In the genomic region with DNA sequence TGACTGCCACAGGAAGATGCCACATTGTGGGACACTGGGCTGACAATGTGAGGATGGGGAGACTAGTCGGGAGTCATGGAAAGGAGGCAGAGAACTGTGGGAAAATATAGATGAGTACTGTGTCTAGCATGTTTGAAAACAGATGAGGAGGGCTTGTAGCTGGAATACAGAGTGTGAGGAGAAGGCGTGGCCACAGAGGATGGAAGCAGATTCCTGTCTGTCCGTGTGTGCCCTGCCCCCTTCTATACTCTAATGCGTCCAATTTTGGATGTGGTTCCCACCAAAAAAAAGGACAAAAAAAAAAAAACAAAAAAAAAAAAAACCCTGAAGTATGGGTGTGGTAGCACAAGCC, we compare ENCODE assay signal across 8 mouse cellular contexts. TPM values are rescaled to one million over a fixed set of nuclear protein-coding genes. Genes with fewer than 3 reads are reported as not detected.
DNase-seq lines count a peak whose midpoint lies in the region; ATAC-seq and TF ChIP-seq lines count a peak whose summit lies in the region.

No protein-coding gene starts in this region.

- peak overlapping the region; percentile 75 for H3K4me2 ChIP-seq in embryonic facial prominence, embryonic 14.5 days (ENCODE audit: low read depth, low read length)
- H3K4me2 ChIP-seq in intestine, embryonic 16.5 days (ENCODE audit: low read depth, low read length): peak overlapping the region; percentile 71
- H3K4me2 ChIP-seq in neural tube, embryonic 13.5 days: peak overlapping the region; percentile 68

- no peak for DNase-seq in layer of hippocampus, adult 2 months (ENCODE audit: low spot score in 2 of 2)
- DNase-seq in layer of hippocampus, adult 11-12 months (ENCODE audit: low spot score): no peak
- DNase-seq in embryonic facial prominence, embryonic 14.5 days (ENCODE audit: low spot score): no peak
- no peak for DNase-seq in layer of hippocampus, adult 18-20 months (ENCODE audit: low spot score in 2 of 2)
- no peak for DNase-seq in MN1 (ENCODE audit: low spot score)
- DNase-seq in gastrocnemius, postnatal 4 days (ENCODE audit: low spot score in 2 of 2): no peak

- peaks cover 14% of the 10 kb centered on the region for H3K4me1 ChIP-seq in embryonic facial prominence, embryonic 14.5 days (ENCODE audit: control insufficient read depth, insufficient read depth, low read length)
- H3K4me1 ChIP-seq in intestine, embryonic 16.5 days (ENCODE audit: control insufficient read depth, insufficient read depth, low read length): peaks cover 25% of the 10 kb centered on the region
- peaks cover 31% of the 10 kb centered on the region for H3K4me1 ChIP-seq in neural tube, embryonic 13.5 days (replicated peaks)

- H3K27ac ChIP-seq in layer of hippocampus, adult 2 months: peak overlapping the region; percentile 73
- no peak overlapping the region; the same call in 1 of the 2 replicates for H3K27ac ChIP-seq in embryonic facial prominence, embryonic 14.5 days (replicated peaks; ENCODE audit: low read depth, low read length)
- peak overlapping the region; percentile 66 for H3K27ac ChIP-seq in intestine, embryonic 16.5 days (ENCODE audit: low read length)
- H3K27ac ChIP-seq in neural tube, embryonic 13.5 days (replicated peaks): peak overlapping the region; percentile 80

- WGBS in embryonic facial prominence, embryonic 14.5 days: 48% methylated on average over 4 of the region's 4 CpGs
- WGBS in intestine, embryonic 16.5 days: 48% methylated on average over 4 of the region's 4 CpGs
- WGBS in neural tube, embryonic 13.5 days: 61% methylated on average over 4 of the region's 4 CpGs

- no peaks in the 10 kb centered on the region for H3K9me3 ChIP-seq in embryonic facial prominence, embryonic 14.5 days (ENCODE audit: control insufficient read depth, low read length)
- H3K9me3 ChIP-seq in intestine, embryonic 16.5 days (ENCODE audit: control insufficient read depth, low read length): no peaks in the 10 kb centered on the region
- no peaks in the 10 kb centered on the region for H3K9me3 ChIP-seq in neural tube, embryonic 13.5 days

- H3K36me3 ChIP-seq in embryonic facial prominence, embryonic 14.5 days (ENCODE audit: control insufficient read depth, insufficient read depth, low read length): no peaks in the 10 kb centered on the region
- H3K36me3 ChIP-seq in intestine, embryonic 16.5 days (ENCODE audit: control insufficient read depth, insufficient read depth, low read length): no peaks in the 10 kb centered on the region
- H3K36me3 ChIP-seq in neural tube, embryonic 13.5 days: no peaks in the 10 kb centered on the region

- ATAC-seq in embryonic facial prominence, embryonic 14.5 days (ENCODE audit: low read depth): no peak
- no peak for ATAC-seq in intestine, embryonic 16.5 days
- ATAC-seq in neural tube, embryonic 13.5 days (ENCODE audit: low read depth): peak; percentile 36; the same call in 1 of the 2 replicates

- H3K27me3 ChIP-seq in embryonic facial prominence, embryonic 14.5 days (replicated peaks; ENCODE audit: control insufficient read depth, insufficient read depth, low read length): no peaks in the 10 kb centered on the region
- H3K27me3 ChIP-seq in intestine, embryonic 16.5 days (replicated peaks; ENCODE audit: control insufficient read depth, insufficient read depth, low read length): no peaks in the 10 kb centered on the region
- peaks cover 3% of the 10 kb centered on the region; the same call in 1 of the 2 replicates for H3K27me3 ChIP-seq in neural tube, embryonic 13.5 days

- H3K4me3 ChIP-seq in layer of hippocampus, adult 2 months: peak overlapping the region; percentile 53
- H3K4me3 ChIP-seq in embryonic facial prominence, embryonic 14.5 days (ENCODE audit: low read depth, low read length): peak overlapping the region; percentile 37
- peak overlapping the region; percentile 38 for H3K4me3 ChIP-seq in intestine, embryonic 16.5 days (ENCODE audit: low read length)
- peak overlapping the region; percentile 37 for H3K4me3 ChIP-seq in neural tube, embryonic 13.5 days

- peak overlapping the region; percentile 51; the same call in 1 of the 2 replicates for H3K9ac ChIP-seq in embryonic facial prominence, embryonic 14.5 days (ENCODE audit: low read depth, low read length)
- peak overlapping the region; percentile 32; the same call in 1 of the 2 replicates for H3K9ac ChIP-seq in intestine, embryonic 16.5 days (ENCODE audit: low read depth, low read length)
- H3K9ac ChIP-seq in neural tube, embryonic 13.5 days: peak overlapping the region; percentile 65

- TF ChIP-seq CTCF in layer of hippocampus, adult 2 months (conservative IDR thresholded peaks at IDR 0.05): no peak

RNA-seq across cellular contexts. Expression of gene Arhgap23, which starts 13.4 kb away (rescaled TPM):
- 10 to 100 TPM; 66.0 to 74.1 TPM for total RNA-seq in layer of hippocampus, adult 2 months (2021)
- polyA plus RNA-seq in embryonic facial prominence, embryonic 14.5 days (2014; fragmentation: Nextera tagmentation; extraction: Ambion mirVana): 8.9 and 9.5 TPM in 2 replicates
- 2.7 and 3.0 TPM in 2 replicates for polyA plus RNA-seq in intestine, embryonic 16.5 days (2015; fragmentation: Nextera tagmentation; extraction: Ambion mirVana)
- polyA plus RNA-seq in neural tube, embryonic 13.5 days (2015; fragmentation: Nextera tagmentation; extraction: Ambion mirVana): 6.8 and 7.4 TPM in 2 replicates
- total RNA-seq in layer of hippocampus, adult 18-20 months (2021): 10 to 100 TPM; 79.8 to 88.1 TPM
- 10 to 100 TPM; 29.9 to 30.9 TPM for total RNA-seq in gastrocnemius, postnatal 4 days (2021)
